Mouse (Mus musculus) midbrain, embryonic 15.5 days (tissue): ENCODE data around the gene Spin1. TPM values are rescaled to one million over a fixed set of nuclear protein-coding genes. Genes with fewer than 3 reads are reported as not detected.
"Not testable (repeated sequence)": the region's sequence is repeated elsewhere in the genome, so short reads cannot be mapped to it uniquely, and the experiment has no call there.

Experiments used
- ATAC-seq: fragments of 200-750 bp; cut with Nextera tagmentation; replicated peaks from 2 replicates; pipeline ENCODE4 v1.8.0; 2017; ENCODE audit warnings: moderate TSS enrichment
- H3K27ac ChIP-seq: fragments of 300-500 bp; sonication (generic); 2 replicates; pipeline ENCODE4 v1.5.1; 2015; ENCODE audit warnings: mild to moderate bottlenecking, inconsistent platforms
- H3K27me3 ChIP-seq: fragments of 300-500 bp; sonication (generic); replicated peaks from 2 replicates; pipeline ENCODE4 v1.6.1; 2015; ENCODE audit warnings: inconsistent platforms
- H3K36me3 ChIP-seq: fragments of 300-500 bp; sonication (generic); replicated peaks from 2 replicates; pipeline ENCODE4 v1.6.1; 2015; ENCODE audit warnings: inconsistent platforms
- H3K4me1 ChIP-seq: fragments of 300-500 bp; sonication (generic); 2 replicates; pipeline ENCODE4 v1.6.1; 2015; ENCODE audit warnings: inconsistent platforms
- H3K4me2 ChIP-seq: fragments of 300-500 bp; sonication (generic); 2 replicates; pipeline ENCODE4 v1.6.1; 2015; ENCODE audit warnings: inconsistent platforms, mild to moderate bottlenecking, moderate library complexity
- H3K4me3 ChIP-seq: fragments of 300-500 bp; sonication (generic); 2 replicates; pipeline ENCODE4 v1.5.1; 2015; ENCODE audit warnings: mild to moderate bottlenecking, inconsistent platforms
- H3K9ac ChIP-seq: fragments of 300-500 bp; sonication (generic); 2 replicates; pipeline ENCODE4 v1.6.1; 2015; ENCODE audit warnings: mild to moderate bottlenecking, inconsistent platforms
- H3K9me3 ChIP-seq: fragments of 300-500 bp; sonication (generic); 2 replicates; pipeline ENCODE4 v1.6.1; 2016; ENCODE audit warnings: inconsistent platforms
- WGBS: fragments of 180-500 bp; shearing (Covaris S2); methylation state at CpG from one replicate; pipeline ENCODE4 v1.1.7; 2015; ENCODE audit warnings: mixed read lengths; 5-methylcytosine and 5-hydroxymethylcytosine counted together
- polyA plus RNA-seq: library from polyadenylated mRNA; unstranded; fragments of >200 nt; fragmentation: Nextera tagmentation; extraction: Ambion mirVana; gene quantifications from 2 replicates; pipeline ENCODE4 v1.2.1, GENCODE M21; 2015

Spin1 gene
- polyA plus RNA-seq: 169 and 176 TPM in 2 replicates

GRCm38 (mm10) chr13:51100233-51101015 lies at the start of gene Spin1:
Gene Spin1, plus strand, starts transcription at chr13:51100880.
- ATAC-seq: peak; percentile 91
- no peaks in the 10 kb centered on the region for H3K27me3 ChIP-seq
- H3K4me2 ChIP-seq: peak within 1 kb of the TSS; percentile 71
- peak within 1 kb of the TSS; percentile 96 for H3K9ac ChIP-seq
- under 1% methylated on average over 80 of the region's 85 CpGs for WGBS
- H3K4me3 ChIP-seq: peak within 1 kb of the TSS; percentile 66
- H3K27ac ChIP-seq: peak within 1 kb of the TSS; percentile 96
- H3K36me3 ChIP-seq: no peaks in the 10 kb centered on the region
- no peaks in the 10 kb centered on the region for H3K9me3 ChIP-seq
- H3K4me1 ChIP-seq: peaks cover 31% of the 10 kb centered on the region

- no peak overlapping the region for H3K9ac ChIP-seq
- no peak overlapping the region for H3K27ac ChIP-seq
- H3K4me2 ChIP-seq: no peak overlapping the region
- no peaks in the 10 kb centered on the region for H3K9me3 ChIP-seq
- no peaks in the 10 kb centered on the region for H3K27me3 ChIP-seq
- H3K4me1 ChIP-seq: no peaks in the 10 kb centered on the region
- H3K36me3 ChIP-seq: no peaks in the 10 kb centered on the region
- WGBS: 91% methylated on average over 4 of the region's 4 CpGs
- no peak for ATAC-seq
- H3K4me3 ChIP-seq: no peak overlapping the region
These were observed 49.7 kb upstream of the Spin1 start for GRCm38 (mm10) chr13:51051016-51051415.

GRCm38 (mm10) chr13:51052408-51052807 lies 48.3 kb upstream of the Spin1 start:
- ATAC-seq: no peak
- H3K27me3 ChIP-seq: no peaks in the 10 kb centered on the region
- no peaks in the 10 kb centered on the region for H3K9me3 ChIP-seq
- 71% methylated on average over 3 of the region's 3 CpGs for WGBS
- H3K36me3 ChIP-seq: no peaks in the 10 kb centered on the region
- no peak overlapping the region for H3K9ac ChIP-seq
- no peak overlapping the region for H3K4me3 ChIP-seq
- H3K27ac ChIP-seq: no peak overlapping the region
- H3K4me2 ChIP-seq: no peak overlapping the region
- H3K4me1 ChIP-seq: no peaks in the 10 kb centered on the region

- ATAC-seq: no peak
- H3K4me3 ChIP-seq: no peak overlapping the region
- no peaks in the 10 kb centered on the region for H3K27me3 ChIP-seq
- H3K9me3 ChIP-seq: no peaks in the 10 kb centered on the region
- no peaks in the 10 kb centered on the region for H3K36me3 ChIP-seq
- H3K4me2 ChIP-seq: no peak overlapping the region
- H3K9ac ChIP-seq: no peak overlapping the region
- H3K27ac ChIP-seq: no peak overlapping the region
- H3K4me1 ChIP-seq: no peaks in the 10 kb centered on the region
- 88% methylated on average over 6 of the region's 6 CpGs for WGBS
These were observed 37.7 kb upstream of the Spin1 start for GRCm38 (mm10) chr13:51063024-51063423.

- Histone ChIP-seq H3K9me3 (no peaks in the 10 kb centered on the region), H3K4me2 (no peak overlapping the region), H3K4me3 (no peak overlapping the region), H3K4me1 (no peaks in the 10 kb centered on the region), H3K36me3 (no peaks in the 10 kb centered on the region), H3K27me3 (no peaks in the 10 kb centered on the region), H3K9ac (no peak overlapping the region), H3K27ac (no peak overlapping the region)
- WGBS: 89% methylated on average over 1 of the region's 1 CpGs
- no peak for ATAC-seq
These were observed 37.0 kb upstream of the Spin1 start for GRCm38 (mm10) chr13:51063721-51064120.

GRCm38 (mm10) chr13:51064429-51064828 lies 36.3 kb upstream of the Spin1 start:
- Histone ChIP-seq H3K27me3 (no peaks in the 10 kb centered on the region), H3K27ac (no peak overlapping the region), H3K9ac (no peak overlapping the region), H3K4me3 (no peak overlapping the region), H3K4me2 (no peak overlapping the region), H3K36me3 (no peaks in the 10 kb centered on the region), H3K4me1 (no peaks in the 10 kb centered on the region), H3K9me3 (no peaks in the 10 kb centered on the region)
- no peak for ATAC-seq
- 60% methylated on average over 3 of the region's 3 CpGs for WGBS

- no peaks in the 10 kb centered on the region for H3K9me3 ChIP-seq
- no peaks in the 10 kb centered on the region for H3K27me3 ChIP-seq
- H3K36me3 ChIP-seq: no peaks in the 10 kb centered on the region
- H3K4me1 ChIP-seq: no peaks in the 10 kb centered on the region
- 87% methylated on average over 11 of the region's 11 CpGs for WGBS
- no peak overlapping the region for H3K9ac ChIP-seq
- no peak overlapping the region for H3K27ac ChIP-seq
- H3K4me3 ChIP-seq: no peak overlapping the region
- no peak overlapping the region for H3K4me2 ChIP-seq
- ATAC-seq: no peak
These were observed 29.5 kb upstream of the Spin1 start for GRCm38 (mm10) chr13:51071063-51071680.

- no peaks in the 10 kb centered on the region for H3K4me1 ChIP-seq
- WGBS: 77% methylated on average over 8 of the region's 8 CpGs
- H3K27ac ChIP-seq: no peak overlapping the region
- H3K36me3 ChIP-seq: no peaks in the 10 kb centered on the region
- no peak overlapping the region for H3K4me2 ChIP-seq
- H3K9ac ChIP-seq: no peak overlapping the region
- no peaks in the 10 kb centered on the region for H3K27me3 ChIP-seq
- no peaks in the 10 kb centered on the region for H3K9me3 ChIP-seq
- no peak for ATAC-seq
- no peak overlapping the region for H3K4me3 ChIP-seq
These were observed 28.9 kb upstream of the Spin1 start for GRCm38 (mm10) chr13:51071763-51072276.

- Histone ChIP-seq H3K27ac (no peak overlapping the region), H3K4me1 (no peaks in the 10 kb centered on the region), H3K9ac (no peak overlapping the region), H3K4me2 (no peak overlapping the region), H3K4me3 (no peak overlapping the region), H3K36me3 (no peaks in the 10 kb centered on the region), H3K9me3 (no peaks in the 10 kb centered on the region), H3K27me3 (no peaks in the 10 kb centered on the region)
- ATAC-seq: no peak
- 86% methylated on average over 16 of the region's 16 CpGs for WGBS
These were observed 27.5 kb upstream of the Spin1 start for GRCm38 (mm10) chr13:51072917-51073843.

- H3K4me2 ChIP-seq: no peak overlapping the region
- no peak for ATAC-seq
- no peak overlapping the region for H3K9ac ChIP-seq
- no peak overlapping the region for H3K4me3 ChIP-seq
- H3K36me3 ChIP-seq: no peaks in the 10 kb centered on the region
- no peaks in the 10 kb centered on the region for H3K9me3 ChIP-seq
- H3K27ac ChIP-seq: no peak overlapping the region
- H3K4me1 ChIP-seq: no peaks in the 10 kb centered on the region
- WGBS: 72% methylated on average over 6 of the region's 6 CpGs
- H3K27me3 ChIP-seq: no peaks in the 10 kb centered on the region
These were observed 26.5 kb upstream of the Spin1 start for GRCm38 (mm10) chr13:51074081-51074680.

- H3K27me3 ChIP-seq, H3K36me3 ChIP-seq, H3K27ac ChIP-seq, ATAC-seq, H3K4me3 ChIP-seq, H3K9ac ChIP-seq, H3K4me1 ChIP-seq, H3K4me2 ChIP-seq, H3K9me3 ChIP-seq: not testable (repeated sequence)
- 95% methylated on average over 14 of the region's 14 CpGs for WGBS
These were observed 24.5 kb upstream of the Spin1 start for GRCm38 (mm10) chr13:51076191-51076590.

- H3K27me3 ChIP-seq, H3K4me1 ChIP-seq, H3K4me3 ChIP-seq, H3K9me3 ChIP-seq, H3K36me3 ChIP-seq, H3K9ac ChIP-seq, H3K4me2 ChIP-seq, H3K27ac ChIP-seq, ATAC-seq: not testable (repeated sequence)
- WGBS: 75% methylated on average over 1 of the region's 1 CpGs
These were observed 22.1 kb upstream of the Spin1 start for GRCm38 (mm10) chr13:51078586-51078985.
